Mouse (Mus musculus): ENCODE data around the gene Cts6.

GRCm38 (mm10) chr13:61164156-61164555, 39.1 kb downstream of the Cts6 start, which contains the start of gene Ctsr:
- TF ChIP-seq GATA1 (IDR thresholded peaks at IDR 0.05; ENCODE audit: low read length) (no peak), TAL1 (IDR thresholded peaks at IDR 0.05; ENCODE audit: low read length) (no peak)
